Mouse (Mus musculus) thymus, postnatal 4 days (tissue): ENCODE measurements around the gene Klhl20.
"Not testable (repeated sequence)": the region's sequence is repeated elsewhere in the genome, so short reads cannot be mapped to it uniquely, and the experiment has no call there.

Experiments used
- DNase-seq: peaks from one replicate; pipeline ENCODE4 v3.0.0; 2021

The Klhl20 gene

GRCm38 (mm10) chr1:161130726-161131664, at the start of gene Klhl20:
Gene Klhl20 (minus strand): TSS chr1:161131511.
- peak; percentile 94 for DNase-seq

GRCm38 (mm10) chr1:161180674-161181073, 49.4 kb upstream of the Klhl20 start:
- DNase-seq, result peak; percentile 89

- peak; percentile 91 for DNase-seq
Measured at GRCm38 (mm10) chr1:161170651-161171050, 39.3 kb upstream of the Klhl20 start.

- DNase-seq, result no peak
Measured at GRCm38 (mm10) chr1:161160266-161160665, 29.0 kb upstream of the Klhl20 start.

DNA sequence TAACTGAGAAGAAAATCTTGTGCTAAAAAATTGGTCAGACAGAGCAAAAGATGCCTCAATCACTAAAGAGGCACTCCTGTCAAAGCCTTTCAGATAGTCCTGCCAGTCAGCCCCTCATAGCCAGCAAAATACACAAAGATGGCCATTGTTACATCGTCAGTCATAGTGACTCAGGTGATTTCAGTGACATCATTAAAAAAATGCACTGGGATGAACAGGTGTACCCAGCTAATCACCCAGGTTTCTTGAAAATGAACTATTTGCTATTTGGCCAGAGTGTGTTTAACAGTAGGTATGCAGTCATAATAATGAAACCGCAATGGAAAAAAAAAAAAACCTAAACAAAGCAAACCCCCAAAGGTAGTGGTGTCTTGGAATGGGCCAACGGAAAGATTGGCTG, 27.9 kb upstream of the Klhl20 start, which contains the start of gene Tex50:
Gene Tex50 (minus strand): TSS at position 101 of the 400 bp plus-strand sequence.
- no peak for DNase-seq

- DNase-seq, result no peak
Measured at GRCm38 (mm10) chr1:161156546-161156945, 25.2 kb upstream of the Klhl20 start.

- no peak for DNase-seq
Measured at GRCm38 (mm10) chr1:161151098-161151497, 19.8 kb upstream of the Klhl20 start.

DNA sequence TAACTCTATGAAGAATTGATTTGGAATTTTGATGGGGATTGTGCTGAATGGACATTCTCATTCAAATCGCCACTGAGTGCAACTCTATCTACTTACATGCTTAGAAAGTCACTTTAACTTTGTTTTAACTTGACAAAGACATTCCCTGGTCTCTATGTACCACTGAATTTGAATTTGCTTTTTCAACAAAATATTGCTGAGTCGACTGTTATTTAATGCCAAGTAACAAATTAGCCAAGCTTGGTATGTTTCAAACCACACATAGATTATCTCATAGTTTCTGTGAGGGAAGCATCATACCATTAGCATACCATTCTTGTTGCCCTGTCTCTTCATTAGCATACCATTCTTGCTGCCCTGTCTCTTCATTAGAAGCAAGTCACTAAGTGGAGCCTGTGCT, 16.6 kb upstream of the Klhl20 start:
- DNase-seq, result no peak

- not testable (repeated sequence) for DNase-seq
Measured at GRCm38 (mm10) chr1:161145611-161146010, 14.3 kb upstream of the Klhl20 start.

- no peak for DNase-seq
Measured at GRCm38 (mm10) chr1:161143216-161143615, 11.9 kb upstream of the Klhl20 start.

GRCm38 (mm10) chr1:161142531-161143159, 11.3 kb upstream of the Klhl20 start, which contains the start of gene Ankrd45:
Gene Ankrd45 (plus strand): TSS chr1:161142691.
- DNase-seq, result peak; percentile 71

- DNase-seq, result no peak
Measured at GRCm38 (mm10) chr1:161140026-161140762, 8.9 kb upstream of the Klhl20 start.

GRCm38 (mm10) chr1:161139496-161139895, 8.2 kb upstream of the Klhl20 start:
- no peak for DNase-seq

- DNase-seq, result no peak
Measured at GRCm38 (mm10) chr1:161126461-161126860, 4.8 kb downstream of the Klhl20 start.

DNA sequence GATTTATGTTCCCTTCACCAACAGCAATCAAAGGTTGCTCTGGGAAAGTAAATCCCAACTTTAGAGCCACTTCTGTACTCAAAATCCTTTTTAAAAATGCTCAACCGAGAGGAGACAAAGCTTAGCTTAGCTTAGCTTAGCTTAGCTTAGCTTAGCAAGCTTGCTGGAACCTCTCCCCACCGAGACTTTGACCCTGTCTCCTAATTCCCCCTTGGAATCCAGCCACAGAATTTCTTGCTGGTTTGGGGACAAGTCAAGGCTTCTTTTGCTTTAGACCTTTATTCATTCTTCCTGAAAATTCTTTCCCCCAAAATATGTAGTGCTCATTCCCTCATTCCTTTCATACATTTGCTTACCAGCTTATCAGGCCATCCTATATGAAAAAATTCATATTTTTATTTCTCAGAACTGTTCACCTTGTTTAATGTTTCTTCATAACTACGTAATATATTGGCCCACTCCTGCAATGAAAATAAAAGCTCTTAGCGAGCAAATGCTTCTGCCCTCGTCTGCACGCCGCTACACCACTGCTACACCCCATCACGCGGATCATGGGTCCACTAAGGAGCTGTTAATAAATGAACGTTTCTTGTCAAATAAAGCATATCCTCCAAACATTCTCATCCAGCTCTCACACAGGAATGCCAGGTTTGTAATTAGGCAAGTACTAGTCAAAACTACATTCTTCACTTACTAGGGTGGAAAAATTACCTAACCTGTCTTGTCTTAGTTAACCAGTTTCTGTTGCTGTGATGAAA, 8.5 kb downstream of the Klhl20 start:
- no peak for DNase-seq

DNA sequence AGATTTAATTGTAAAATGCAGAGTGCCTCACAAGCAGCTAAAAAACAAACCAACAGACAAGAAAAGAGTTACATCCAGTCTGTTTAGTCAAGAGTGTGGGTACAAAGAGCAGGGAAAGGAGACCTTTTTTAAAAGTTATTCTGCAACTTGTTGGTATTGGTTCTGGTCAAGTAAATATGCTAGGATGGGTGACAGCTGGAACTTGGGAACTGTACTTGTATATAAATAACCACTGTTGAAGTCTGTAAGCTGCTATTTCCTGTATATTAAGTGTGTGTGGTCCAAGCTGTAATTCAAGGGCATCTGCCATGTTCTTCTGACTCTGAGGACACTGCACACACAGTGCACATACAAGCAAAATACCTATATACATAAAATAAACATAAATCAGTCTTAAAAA, 16.7 kb downstream of the Klhl20 start:
- DNase-seq, result no peak

- no peak for DNase-seq
Measured at GRCm38 (mm10) chr1:161109216-161109615, 22.1 kb downstream of the Klhl20 start.

DNA sequence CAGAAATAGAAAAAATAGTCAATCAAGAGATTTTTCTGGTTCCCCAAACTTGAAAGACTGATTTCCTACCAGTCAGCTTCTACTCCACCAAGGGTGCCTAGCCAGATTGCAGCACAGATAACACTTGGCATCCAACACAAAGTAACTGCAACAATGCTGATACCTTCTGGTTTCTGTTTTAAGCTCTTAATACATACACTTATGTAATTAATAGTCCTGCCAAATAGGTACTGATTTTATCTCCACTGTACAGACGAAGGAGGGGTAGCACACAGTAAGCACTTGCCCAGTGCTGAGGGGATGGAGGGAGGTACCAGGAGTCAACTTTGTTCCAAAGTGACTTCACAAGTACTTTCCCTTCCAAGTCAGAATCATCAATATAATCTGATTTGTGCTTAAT, 27.5 kb downstream of the Klhl20 start:
- no peak for DNase-seq

DNA sequence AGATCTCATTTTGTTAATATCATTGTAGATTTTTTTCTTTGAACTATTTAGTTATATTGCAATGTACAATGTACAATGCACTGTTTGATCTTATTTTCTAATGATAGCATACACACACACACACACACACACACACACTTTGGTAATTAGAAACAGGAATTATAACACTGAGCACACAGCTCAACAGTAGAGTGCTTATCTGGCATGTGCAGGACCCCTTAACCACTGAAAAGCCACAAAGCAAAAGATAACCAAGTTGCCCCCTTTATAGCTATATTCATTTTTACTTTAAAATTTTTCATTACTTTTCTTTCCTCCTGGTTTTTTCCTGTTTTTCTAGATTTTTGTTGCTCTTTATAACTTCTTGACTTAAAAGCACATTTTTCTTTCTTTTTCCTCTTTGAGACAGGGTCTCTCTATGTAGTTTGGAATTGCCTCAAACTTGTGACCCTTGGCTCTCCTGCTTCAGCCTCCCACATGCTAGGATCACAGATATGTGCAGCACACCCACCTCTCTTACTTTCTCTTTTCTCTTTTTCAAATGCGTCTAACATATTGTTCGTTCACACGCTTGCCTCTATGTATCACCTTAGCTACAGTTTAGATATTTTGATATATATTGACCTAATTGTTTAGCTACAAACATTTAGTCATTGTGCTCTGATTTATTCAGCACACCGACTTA, 31.4 kb downstream of the Klhl20 start:
- DNase-seq, result no peak

- DNase-seq, result no peak
Measured at GRCm38 (mm10) chr1:161077243-161077642, 54.1 kb downstream of the Klhl20 start.

GRCm38 (mm10) chr1:161076238-161076637, 55.1 kb downstream of the Klhl20 start:
- no peak for DNase-seq

DNA sequence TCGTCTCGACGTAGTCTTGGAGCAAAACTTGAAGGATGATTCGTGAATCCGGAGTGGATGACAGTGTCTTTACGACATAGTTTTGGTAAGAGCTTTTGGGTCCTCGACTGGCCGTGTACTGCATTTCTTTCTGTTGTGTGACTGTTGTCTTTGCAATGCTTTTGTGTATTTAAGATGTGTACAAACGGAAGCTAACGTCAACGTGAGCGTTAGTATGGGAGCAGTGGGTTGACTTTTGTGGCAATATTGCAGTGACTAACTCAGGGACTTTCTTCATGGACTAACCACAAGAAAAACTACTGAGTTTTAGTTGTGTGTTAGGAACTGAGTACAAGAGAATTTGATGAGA, 60.1 kb downstream of the Klhl20 start:
- no peak for DNase-seq
